Mouse (Mus musculus) neural tube, embryonic 15.5 days (tissue): ENCODE measurements at regions not wholly inside any gene's neighbourhood (a gene's known extent, or its start where the extent isn't known, plus 50 kb on each side); places are given as distances from the start of the nearest gene placed in this dataset.
A peak's percentile ranks its signal among the peaks of the same experiment; 100 is the strongest.

Experiments used
- ATAC-seq: fragments of 200-750 bp; cut with Nextera tagmentation; 2 replicates; pipeline ENCODE4 v1.8.0; 2017; ENCODE audit warnings: mild to moderate bottlenecking, moderate TSS enrichment, moderate library complexity; ENCODE audit not compliant: low FRiP score
- H3K27ac ChIP-seq: fragments of 300-500 bp; sonication (generic); replicated peaks from 2 replicates; pipeline ENCODE4 v1.5.1; 2015; ENCODE audit warnings: mild to moderate bottlenecking, inconsistent platforms
- H3K27me3 ChIP-seq: fragments of 300-500 bp; sonication (generic); replicated peaks from 2 replicates; pipeline ENCODE4 v1.6.1; 2015; ENCODE audit warnings: inconsistent platforms
- H3K36me3 ChIP-seq: fragments of 300-500 bp; sonication (generic); 2 replicates; pipeline ENCODE4 v1.6.1; 2015; ENCODE audit warnings: inconsistent platforms
- H3K4me1 ChIP-seq: fragments of 300-500 bp; sonication (generic); 2 replicates; pipeline ENCODE4 v1.6.1; 2015; ENCODE audit warnings: inconsistent platforms
- H3K4me2 ChIP-seq: fragments of 300-500 bp; sonication (generic); 2 replicates; pipeline ENCODE4 v1.6.1; 2015; ENCODE audit warnings: inconsistent platforms, mild to moderate bottlenecking, moderate library complexity
- H3K4me3 ChIP-seq: fragments of 300-500 bp; sonication (generic); replicated peaks from 2 replicates; pipeline ENCODE4 v1.5.1; 2015; ENCODE audit warnings: mild to moderate bottlenecking, inconsistent platforms
- H3K9ac ChIP-seq: fragments of 300-500 bp; sonication (generic); replicated peaks from 2 replicates; pipeline ENCODE4 v1.6.1; 2015; ENCODE audit warnings: mild to moderate bottlenecking, inconsistent platforms
- H3K9me3 ChIP-seq: fragments of 300-500 bp; sonication (generic); replicated peaks from 2 replicates; pipeline ENCODE4 v1.6.1; 2016; ENCODE audit warnings: inconsistent platforms
- WGBS: fragments of 180-500 bp; shearing (Covaris S2); methylation state at CpG from one replicate; pipeline ENCODE4 v1.1.7; 2015; ENCODE audit warnings: mixed read lengths; 5-methylcytosine and 5-hydroxymethylcytosine counted together

DNA sequence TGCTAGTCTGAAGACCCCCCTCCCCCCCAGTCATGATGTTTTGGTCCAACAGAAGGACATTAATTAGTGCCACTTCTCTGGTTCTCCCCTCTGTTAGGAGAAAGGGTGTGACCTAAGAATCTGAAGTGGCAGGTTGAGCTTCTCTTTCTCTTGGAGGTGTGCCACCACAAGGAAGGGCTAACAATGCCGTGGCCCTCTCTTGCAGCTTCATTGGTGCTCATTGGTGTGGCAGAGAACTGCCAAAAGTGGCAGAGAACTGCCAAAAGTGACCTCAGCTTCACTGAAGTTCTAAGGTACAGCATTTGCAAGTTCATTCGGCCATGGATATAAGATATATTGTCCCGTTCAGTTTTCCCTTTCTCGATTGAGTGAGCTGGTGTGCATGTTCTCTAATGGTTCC, 123.7 kb downstream of the Csl start:
- H3K36me3 ChIP-seq = no peaks in the 10 kb centered on the region
- WGBS = 84% methylated on average over 4 of the region's 4 CpGs
- H3K9ac ChIP-seq = no peak overlapping the region
- no peaks in the 10 kb centered on the region for H3K9me3 ChIP-seq
- no peak overlapping the region for H3K4me2 ChIP-seq
- ATAC-seq = no peak
- H3K27me3 ChIP-seq = no peaks in the 10 kb centered on the region
- no peak overlapping the region for H3K4me3 ChIP-seq
- no peak overlapping the region for H3K27ac ChIP-seq
- 0 out of 2 replicates have a peak, but pooled peaks cover 3% of the 10 kb centered on the region for H3K4me1 ChIP-seq

DNA sequence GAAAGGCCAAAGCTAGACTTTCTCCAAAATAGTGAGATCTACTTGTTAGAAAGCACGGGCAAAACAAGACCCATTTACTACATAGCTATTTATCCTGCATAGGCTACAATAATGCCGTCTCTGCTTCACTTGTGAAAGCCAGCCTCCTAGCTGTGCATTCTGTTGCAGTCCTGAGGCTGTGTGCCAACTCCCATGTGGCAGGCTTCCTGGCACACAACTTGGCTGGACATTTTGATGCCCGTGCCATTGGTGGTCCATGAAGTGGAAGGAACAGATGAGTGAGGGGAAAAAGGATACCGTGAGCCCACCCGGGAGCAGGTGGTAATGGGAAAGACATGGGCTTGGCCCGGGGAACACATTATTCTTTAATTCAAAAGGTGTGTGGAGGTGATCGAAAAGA, 120.4 kb downstream of the Csl start:
- Histone ChIP-seq H3K4me2 (no peak overlapping the region), H3K36me3 (no peaks in the 10 kb centered on the region), H3K9ac (no peak overlapping the region), H3K27ac (peak overlapping the region; percentile 56), H3K4me3 (no peak overlapping the region), H3K27me3 (no peaks in the 10 kb centered on the region), H3K4me1 (peaks cover 3% of the 10 kb centered on the region; the same call in 1 of the 2 replicates), H3K9me3 (no peaks in the 10 kb centered on the region)
- WGBS = 48% methylated on average over 7 of the region's 7 CpGs
- peak; percentile 82 for ATAC-seq

DNA sequence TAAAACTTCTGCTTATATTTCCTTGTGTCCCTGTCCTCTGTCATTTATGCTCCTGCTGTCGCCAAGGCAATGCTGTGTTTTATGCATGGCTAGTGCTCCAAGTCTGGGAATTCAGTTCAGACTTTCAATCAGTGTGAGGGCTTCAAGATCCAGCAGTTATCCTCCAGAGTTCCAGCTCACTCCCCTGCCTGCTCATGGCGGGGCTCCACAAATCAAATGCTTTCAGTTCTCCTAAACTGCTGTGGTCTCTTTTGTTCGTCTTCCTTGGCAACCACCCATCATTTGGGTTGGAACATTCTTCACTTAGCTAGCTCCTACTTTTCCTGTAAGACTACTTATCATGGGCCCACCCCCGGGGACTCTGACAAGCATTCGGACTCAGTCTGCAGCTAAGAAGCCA, 120.0 kb downstream of the Csl start:
- Histone ChIP-seq H3K9me3 (no peaks in the 10 kb centered on the region), H3K27me3 (no peaks in the 10 kb centered on the region), H3K27ac (peak overlapping the region; percentile 56), H3K4me3 (no peak overlapping the region), H3K4me2 (no peak overlapping the region), H3K9ac (no peak overlapping the region), H3K36me3 (no peaks in the 10 kb centered on the region), H3K4me1 (peaks cover 3% of the 10 kb centered on the region; the same call in 1 of the 2 replicates)
- peak; percentile 85 for ATAC-seq
- WGBS = 24% methylated on average over 5 of the region's 5 CpGs

DNA sequence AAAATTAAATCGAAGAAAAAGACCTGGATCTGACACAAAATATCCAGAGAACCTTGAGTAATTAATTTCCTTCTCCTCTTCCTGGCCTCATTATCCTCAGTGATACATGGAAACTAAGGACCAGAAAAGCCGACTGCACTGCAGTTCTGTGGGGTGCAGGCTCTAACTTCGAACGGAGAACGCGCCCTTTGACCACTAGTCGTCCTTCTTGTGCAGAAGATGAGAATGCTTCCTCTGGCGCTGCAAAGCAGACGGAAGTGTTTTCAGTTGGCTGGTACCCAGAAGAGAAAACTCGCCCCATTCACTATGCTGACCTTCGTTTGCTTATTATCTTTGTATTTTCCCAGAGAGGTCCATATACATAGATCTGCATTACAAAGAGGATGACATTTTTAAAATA, 117.7 kb downstream of the Csl start:
- Histone ChIP-seq H3K4me1 (peaks cover 3% of the 10 kb centered on the region; the same call in 1 of the 2 replicates), H3K27ac (no peak overlapping the region), H3K4me2 (peak overlapping the region; percentile 13; the same call in 1 of the 2 replicates), H3K9me3 (no peaks in the 10 kb centered on the region), H3K4me3 (no peak overlapping the region), H3K27me3 (no peaks in the 10 kb centered on the region), H3K36me3 (no peaks in the 10 kb centered on the region), H3K9ac (no peak overlapping the region)
- peak; percentile 68; the same call in 1 of the 2 replicates for ATAC-seq
- 10% methylated on average over 11 of the region's 11 CpGs for WGBS

DNA sequence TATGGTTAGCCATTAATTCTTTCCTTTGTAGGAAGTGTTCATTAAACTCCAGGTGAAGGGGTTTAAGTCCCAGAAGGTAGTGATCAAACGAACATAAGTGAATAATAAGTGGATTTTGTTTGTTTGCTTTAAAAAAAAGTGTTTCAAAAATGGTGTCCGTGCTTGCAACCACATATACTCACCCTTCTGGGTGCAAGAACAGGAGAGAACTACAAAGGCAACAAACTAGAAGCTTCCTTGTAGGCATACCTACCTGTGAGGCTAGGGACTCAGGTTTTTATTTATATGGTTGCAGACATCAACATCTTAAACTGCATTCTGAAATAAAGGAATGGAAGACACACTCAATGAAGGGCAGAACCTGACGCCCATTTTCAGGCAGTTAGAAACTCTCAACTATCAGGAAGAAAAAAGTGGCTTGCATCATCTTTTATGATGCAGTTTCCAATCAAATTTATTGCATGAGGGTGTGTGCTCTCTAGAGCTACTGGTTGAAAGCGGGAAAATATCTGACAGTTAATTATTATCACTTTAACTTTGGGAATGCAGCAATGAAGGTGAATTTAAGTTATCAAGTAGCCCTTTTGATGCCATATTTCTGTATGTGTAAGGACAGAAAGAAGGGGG, 117.1 kb downstream of the Csl start:
- Histone ChIP-seq H3K4me2 (peak overlapping the region; percentile 13; the same call in 1 of the 2 replicates), H3K9ac (no peak overlapping the region), H3K4me3 (no peak overlapping the region), H3K27me3 (no peaks in the 10 kb centered on the region), H3K9me3 (no peaks in the 10 kb centered on the region), H3K4me1 (peaks cover 3% of the 10 kb centered on the region; the same call in 1 of the 2 replicates), H3K36me3 (no peaks in the 10 kb centered on the region), H3K27ac (no peak overlapping the region)
- no peak for ATAC-seq
- 66% methylated on average over 4 of the region's 4 CpGs for WGBS

DNA sequence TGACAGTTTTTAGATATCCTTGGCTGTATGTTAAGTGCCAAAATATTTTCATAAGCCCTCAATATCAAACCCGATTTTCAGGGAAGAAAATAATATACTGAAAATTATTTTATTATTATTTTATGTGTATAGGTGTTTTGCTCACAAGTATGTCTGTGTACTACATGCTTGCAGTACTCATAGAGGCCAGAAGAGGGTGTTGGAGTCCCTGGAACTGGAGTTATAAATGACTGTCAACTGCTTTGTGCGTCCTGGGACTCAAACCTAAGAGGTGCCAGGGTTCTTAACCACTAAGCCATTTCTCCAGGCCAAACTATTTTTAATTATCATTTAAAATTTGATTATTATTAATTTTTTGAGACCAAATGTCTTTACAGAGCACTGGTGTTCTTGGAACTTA, 114.5 kb downstream of the Csl start:
- H3K27me3 ChIP-seq = no peaks in the 10 kb centered on the region
- no peak overlapping the region for H3K4me2 ChIP-seq
- ATAC-seq = no peak
- 43% methylated on average over 2 of the region's 2 CpGs for WGBS
- H3K4me1 ChIP-seq = no peaks in the 10 kb centered on the region; the same call in 1 of the 2 replicates
- no peaks in the 10 kb centered on the region for H3K36me3 ChIP-seq
- H3K4me3 ChIP-seq = no peak overlapping the region
- no peak overlapping the region for H3K27ac ChIP-seq
- H3K9me3 ChIP-seq = no peaks in the 10 kb centered on the region
- no peak overlapping the region for H3K9ac ChIP-seq

DNA sequence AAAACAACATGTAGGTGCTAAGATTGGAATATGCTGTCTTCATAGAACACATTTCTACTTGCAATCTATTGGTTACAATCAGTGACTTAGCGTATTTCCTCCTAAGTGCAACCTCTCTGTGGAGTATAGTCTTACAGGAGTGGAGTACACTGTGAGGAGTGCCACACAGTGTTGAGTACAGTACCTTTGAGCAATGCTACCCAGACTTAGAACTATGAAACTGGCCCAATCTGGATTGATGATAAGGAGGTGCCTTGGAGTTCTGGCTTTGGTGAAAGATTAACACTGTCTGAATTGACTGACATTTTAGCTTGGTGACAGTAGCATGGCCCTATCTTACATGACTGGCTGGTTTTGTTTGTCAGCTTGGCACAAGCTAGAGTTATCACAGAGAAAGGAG, 107.4 kb downstream of the Csl start:
- no peak overlapping the region for H3K4me2 ChIP-seq
- no peaks in the 10 kb centered on the region for H3K4me1 ChIP-seq
- 91% methylated on average over 1 of the region's 1 CpGs for WGBS
- no peak overlapping the region for H3K9ac ChIP-seq
- H3K27me3 ChIP-seq = no peaks in the 10 kb centered on the region
- no peaks in the 10 kb centered on the region for H3K36me3 ChIP-seq
- no peaks in the 10 kb centered on the region for H3K9me3 ChIP-seq
- H3K27ac ChIP-seq = no peak overlapping the region
- no peak for ATAC-seq
- H3K4me3 ChIP-seq = no peak overlapping the region

DNA sequence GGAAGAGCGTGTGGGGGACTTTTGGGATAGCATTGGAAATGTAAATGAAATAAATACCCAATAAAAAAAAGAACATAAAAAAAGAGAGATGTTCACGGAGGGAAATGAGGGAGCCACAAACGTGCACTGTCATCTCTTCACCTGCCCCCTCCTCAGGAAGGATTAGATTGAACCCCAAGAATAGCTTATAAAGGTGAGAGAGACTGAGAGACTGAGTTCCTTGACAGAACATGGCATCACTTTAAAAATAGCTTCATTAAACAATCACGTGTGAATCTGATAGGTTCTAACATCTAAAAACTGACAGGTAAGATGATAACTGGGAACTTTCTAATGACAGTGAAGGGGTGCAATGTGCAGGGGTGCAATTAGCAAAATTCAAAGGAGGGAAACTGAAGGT, 105.2 kb downstream of the Csl start:
- Histone ChIP-seq H3K27ac (no peak overlapping the region), H3K4me3 (no peak overlapping the region), H3K4me1 (no peaks in the 10 kb centered on the region), H3K9me3 (no peaks in the 10 kb centered on the region), H3K4me2 (no peak overlapping the region), H3K27me3 (no peaks in the 10 kb centered on the region), H3K36me3 (no peaks in the 10 kb centered on the region), H3K9ac (no peak overlapping the region)
- ATAC-seq = no peak
- WGBS = 88% methylated on average over 4 of the region's 4 CpGs

DNA sequence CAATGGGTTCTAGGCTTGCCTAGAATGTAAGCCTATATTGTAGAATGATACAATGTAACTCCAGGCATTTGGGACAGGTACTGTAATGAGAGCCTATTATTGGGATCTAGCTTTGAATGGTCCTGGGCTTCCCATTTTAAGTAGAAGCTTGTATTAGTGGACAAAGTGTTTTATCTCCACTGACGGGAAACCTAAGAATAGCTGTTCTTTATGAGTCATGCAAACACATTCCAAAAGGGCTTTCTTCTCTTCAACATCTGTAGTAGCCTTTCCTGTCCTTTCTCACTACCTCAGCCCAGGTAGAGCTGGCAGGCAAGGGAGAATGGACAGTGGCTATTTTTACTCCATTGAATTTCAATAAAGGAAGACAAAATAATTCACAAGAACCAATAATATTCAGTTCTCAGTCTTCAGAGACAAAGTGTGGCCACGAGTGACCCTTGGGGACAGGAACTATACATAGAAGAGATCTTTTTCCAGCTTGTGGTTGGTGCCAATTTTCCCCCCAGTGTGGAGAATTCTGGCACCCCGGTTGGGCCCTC, 82.8 kb downstream of the Csl start:
- Histone ChIP-seq H3K27me3 (no peaks in the 10 kb centered on the region), H3K9ac (no peak overlapping the region), H3K4me2 (no peak overlapping the region), H3K36me3 (no peaks in the 10 kb centered on the region), H3K27ac (no peak overlapping the region), H3K4me3 (no peak overlapping the region), H3K4me1 (no peaks in the 10 kb centered on the region), H3K9me3 (no peaks in the 10 kb centered on the region)
- ATAC-seq = no peak
- 76% methylated on average over 3 of the region's 3 CpGs for WGBS

DNA sequence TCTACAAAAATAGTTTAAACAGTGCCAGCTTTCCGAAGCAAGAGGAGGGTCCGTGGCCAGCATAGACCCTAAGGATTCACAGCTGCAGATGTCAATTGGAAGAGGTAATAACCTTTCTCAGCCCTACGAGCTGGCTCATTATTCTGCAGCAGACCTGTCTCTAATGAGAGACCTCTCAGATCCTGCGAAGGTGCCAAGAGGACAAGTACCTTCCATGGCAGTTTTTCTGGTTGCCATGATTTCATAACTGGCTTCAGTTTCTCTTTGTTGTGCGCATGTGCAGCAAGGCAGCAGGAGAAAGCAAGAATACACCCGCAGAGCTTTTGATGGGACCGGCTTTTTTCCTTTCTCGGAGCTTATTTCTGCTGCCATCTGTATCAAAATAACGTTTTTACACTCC, 81.4 kb downstream of the Csl start:
- Histone ChIP-seq H3K9ac (no peak overlapping the region), H3K4me2 (no peak overlapping the region), H3K4me1 (no peaks in the 10 kb centered on the region), H3K36me3 (no peaks in the 10 kb centered on the region), H3K27ac (no peak overlapping the region), H3K9me3 (no peaks in the 10 kb centered on the region), H3K4me3 (no peak overlapping the region), H3K27me3 (no peaks in the 10 kb centered on the region)
- no peak for ATAC-seq
- 63% methylated on average over 9 of the region's 9 CpGs for WGBS

DNA sequence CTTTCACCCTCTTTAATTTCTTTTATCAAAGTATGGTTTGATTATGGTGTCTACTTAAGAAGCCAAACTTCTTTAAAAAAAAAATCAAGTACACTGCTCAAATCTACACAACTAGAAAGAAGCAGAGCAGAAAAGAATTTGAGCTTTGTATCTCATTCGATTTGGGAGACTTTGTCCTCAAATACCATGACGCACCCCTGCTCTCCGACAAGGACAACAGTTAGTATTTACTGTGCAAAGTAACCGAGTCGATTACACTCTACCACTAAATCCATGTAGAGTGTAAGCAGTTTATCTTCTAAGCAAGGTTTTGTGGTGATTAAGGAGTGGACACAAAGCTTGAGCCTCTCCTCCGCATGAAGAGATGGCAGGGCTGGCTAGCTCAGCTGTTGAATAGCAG, 79.6 kb downstream of the Csl start:
- H3K27ac ChIP-seq = no peak overlapping the region
- no peaks in the 10 kb centered on the region for H3K9me3 ChIP-seq
- WGBS = 92% methylated on average over 6 of the region's 6 CpGs
- no peak overlapping the region for H3K9ac ChIP-seq
- H3K27me3 ChIP-seq = no peaks in the 10 kb centered on the region
- H3K36me3 ChIP-seq = no peaks in the 10 kb centered on the region
- H3K4me2 ChIP-seq = no peak overlapping the region
- no peak overlapping the region for H3K4me3 ChIP-seq
- H3K4me1 ChIP-seq = no peaks in the 10 kb centered on the region
- ATAC-seq = no peak

DNA sequence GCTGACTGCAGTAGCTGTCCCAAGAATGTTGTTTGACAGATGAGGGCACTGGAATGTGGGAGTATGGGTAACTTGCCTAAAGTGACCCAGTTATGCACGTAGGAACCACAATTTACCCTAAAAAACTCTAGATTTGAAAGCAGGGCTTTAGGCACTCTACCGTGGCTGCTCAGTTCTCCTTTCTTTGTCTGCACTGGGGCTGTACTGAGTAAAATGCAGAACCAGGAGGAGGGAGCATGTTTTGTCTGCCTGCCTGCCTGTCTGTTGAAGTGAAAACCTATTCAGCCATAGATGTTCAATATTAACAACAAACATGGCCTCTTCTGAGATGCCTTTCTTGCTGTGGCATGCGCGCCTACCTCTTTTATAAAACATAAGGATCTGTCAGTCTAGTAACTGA, 77.5 kb downstream of the Csl start:
- 67% methylated on average over 4 of the region's 4 CpGs for WGBS
- Histone ChIP-seq H3K9ac (no peak overlapping the region), H3K4me3 (no peak overlapping the region), H3K27ac (no peak overlapping the region), H3K4me1 (no peaks in the 10 kb centered on the region), H3K9me3 (no peaks in the 10 kb centered on the region), H3K36me3 (no peaks in the 10 kb centered on the region), H3K4me2 (no peak overlapping the region), H3K27me3 (no peaks in the 10 kb centered on the region)
- ATAC-seq = no peak; the same call in 1 of the 2 replicates
